Mouse (Mus musculus): Measurements from ENCODE around the gene Atp6v1a.

DNA sequence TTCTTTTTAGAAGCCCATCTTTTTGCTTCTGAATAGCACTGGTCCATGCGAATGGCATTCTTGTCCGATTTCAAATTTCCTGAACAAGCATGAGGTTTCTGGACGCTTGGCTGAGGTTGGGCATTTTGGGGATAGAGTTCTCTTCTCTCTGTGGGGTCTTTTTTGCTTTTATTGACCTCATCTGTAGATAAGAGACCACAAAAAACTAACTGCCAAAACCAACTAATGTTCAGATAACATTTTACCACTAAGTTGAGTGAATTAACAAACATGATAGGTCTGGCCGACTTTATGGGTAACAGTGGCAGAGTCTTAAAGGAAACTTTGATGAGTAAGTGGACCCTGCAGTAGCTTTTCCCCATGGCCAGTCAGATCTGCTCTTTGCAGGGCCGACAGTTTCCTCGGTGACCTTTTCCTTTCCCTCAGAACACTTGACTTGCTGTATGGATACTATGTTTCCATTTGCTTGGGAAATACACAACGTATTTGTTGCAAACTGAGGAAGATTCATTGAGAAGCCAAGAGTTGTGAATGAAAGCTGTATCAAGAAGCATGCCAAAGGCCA, 34.5 kb upstream of the Atp6v1a start:
- TF ChIP-seq CTCF (IDR thresholded peaks at IDR 0.05; ENCODE audit: borderline replicate concordance, control insufficient read depth, extremely low read depth, insufficient read depth, low read length, poor library complexity) (no peak), POLR2A (IDR thresholded peaks at IDR 0.05; ENCODE audit: control insufficient read depth, extremely low read depth, insufficient read depth, low read length, poor library complexity) (no peak)

Measured in thymus, adult 2 months (tissue).